Mouse (Mus musculus): Measurements from ENCODE around the gene Rps29. TPM values are rescaled to one million over a fixed set of nuclear protein-coding genes. Genes with fewer than 3 reads are reported as not detected.
"Not testable (repeated sequence)": the region's sequence is repeated elsewhere in the genome, so short reads cannot be mapped to it uniquely, and the experiment has no call there.

The Rps29 gene
- polyA plus RNA-seq, 1 experiment from 2014 or later = 1,295 TPM

GRCm38 (mm10) chr12:69167656-69168460, 8.9 kb upstream of the Rps29 start:
- Histone ChIP-seq H3K4me1 (peaks cover 9% of the 10 kb centered on the region), H3K27me3 (ENCODE audit: low read depth, poor library complexity, severe bottlenecking) (no peaks in the 10 kb centered on the region), H3K9me3 (replicated peaks) (no peaks in the 10 kb centered on the region), H3K36me3 (peaks cover 11% of the 10 kb centered on the region), H3K27ac (peak overlapping the region; percentile 98), H3K4me3 (peak overlapping the region; percentile 94)
- no peak for DNase-seq (ENCODE audit: low spot score)
- WGBS = 9% methylated on average over 18 of the region's 18 CpGs

GRCm38 (mm10) chr12:69166861-69167581, 8.0 kb upstream of the Rps29 start:
- WGBS = 72% methylated on average over 8 of the region's 8 CpGs

GRCm38 (mm10) chr12:69164904-69165303, 5.9 kb upstream of the Rps29 start:
- DNase-seq (ENCODE audit: low spot score) = no peak
- H3K27ac ChIP-seq = no peak overlapping the region
- no peaks in the 10 kb centered on the region for H3K36me3 ChIP-seq
- WGBS = 58% methylated on average over 3 of the region's 3 CpGs
- no peaks in the 10 kb centered on the region for H3K9me3 ChIP-seq (replicated peaks)
- peaks cover 7% of the 10 kb centered on the region for H3K4me1 ChIP-seq
- no peak overlapping the region for H3K4me3 ChIP-seq
- no peaks in the 10 kb centered on the region for H3K27me3 ChIP-seq (ENCODE audit: low read depth, poor library complexity, severe bottlenecking)

More at GRCm38 (mm10) chr12:69166861-69167581, 8.0 kb upstream of the Rps29 start:
- not testable (repeated sequence) for H3K4me3 ChIP-seq; H3K4me1 ChIP-seq; H3K27ac ChIP-seq; H3K27me3 ChIP-seq (ENCODE audit: low read depth, poor library complexity, severe bottlenecking); DNase-seq (ENCODE audit: low spot score); H3K36me3 ChIP-seq; H3K9me3 ChIP-seq (replicated peaks)

- H3K4me3 ChIP-seq; H3K27ac ChIP-seq; H3K4me1 ChIP-seq; H3K36me3 ChIP-seq; DNase-seq (ENCODE audit: low spot score); H3K9me3 ChIP-seq (replicated peaks); H3K27me3 ChIP-seq (ENCODE audit: low read depth, poor library complexity, severe bottlenecking): not testable (repeated sequence)
- 89% methylated on average over 4 of the region's 4 CpGs for WGBS
These were observed 4.6 kb upstream of the Rps29 start for GRCm38 (mm10) chr12:69163586-69163985.

GRCm38 (mm10) chr12:69160677-69161076, 1.7 kb upstream of the Rps29 start:
- peaks cover 22% of the 10 kb centered on the region for H3K36me3 ChIP-seq
- not testable (repeated sequence) for DNase-seq (ENCODE audit: low spot score); H3K4me3 ChIP-seq; H3K27me3 ChIP-seq (ENCODE audit: low read depth, poor library complexity, severe bottlenecking); H3K27ac ChIP-seq; H3K4me1 ChIP-seq; H3K9me3 ChIP-seq (replicated peaks)
- WGBS = 83% methylated on average over 2 of the region's 2 CpGs

- Histone ChIP-seq H3K27me3 (ENCODE audit: low read depth, poor library complexity, severe bottlenecking) (no peaks in the 10 kb centered on the region), H3K36me3 (peaks cover 27% of the 10 kb centered on the region), H3K27ac (no peak overlapping the region), H3K9me3 (replicated peaks) (no peaks in the 10 kb centered on the region), H3K4me3 (peak overlapping the region; percentile 81; the same call in 1 of the 2 replicates), H3K4me1 (0 out of 2 replicates have a peak, but pooled peaks cover 3% of the 10 kb centered on the region)
- DNase-seq (ENCODE audit: low spot score) = no peak
- 8% methylated on average over 9 of the region's 9 CpGs for WGBS
These were observed 573 bp upstream of the Rps29 start for GRCm38 (mm10) chr12:69159578-69159940.

- DNase-seq (ENCODE audit: low spot score) = no peak
- H3K4me3 ChIP-seq = peak overlapping the region; percentile 81
- WGBS = under 1% methylated on average over 19 of the region's 19 CpGs
- peak overlapping the region; percentile 97 for H3K27ac ChIP-seq
- no peaks in the 10 kb centered on the region for H3K9me3 ChIP-seq (replicated peaks)
- H3K27me3 ChIP-seq (ENCODE audit: low read depth, poor library complexity, severe bottlenecking) = no peaks in the 10 kb centered on the region
- H3K36me3 ChIP-seq = peaks cover 27% of the 10 kb centered on the region
- H3K4me1 ChIP-seq = 0 out of 2 replicates have a peak, but pooled peaks cover 3% of the 10 kb centered on the region
These were observed 621 bp downstream of the Rps29 start for GRCm38 (mm10) chr12:69158366-69158764.

GRCm38 (mm10) chr12:69157107-69157506, 1.9 kb downstream of the Rps29 start:
- Histone ChIP-seq H3K4me3 (no peak overlapping the region), H3K36me3 (peaks cover 27% of the 10 kb centered on the region), H3K27ac (no peak overlapping the region), H3K9me3 (replicated peaks) (no peaks in the 10 kb centered on the region), H3K27me3 (ENCODE audit: low read depth, poor library complexity, severe bottlenecking) (no peaks in the 10 kb centered on the region), H3K4me1 (0 out of 2 replicates have a peak, but pooled peaks cover 3% of the 10 kb centered on the region)
- DNase-seq (ENCODE audit: low spot score) = no peak
- WGBS = 94% methylated on average over 2 of the region's 2 CpGs

- Histone ChIP-seq H3K27ac (no peak overlapping the region), H3K4me1 (0 out of 2 replicates have a peak, but pooled peaks cover 3% of the 10 kb centered on the region), H3K36me3 (peaks cover 27% of the 10 kb centered on the region), H3K27me3 (ENCODE audit: low read depth, poor library complexity, severe bottlenecking) (no peaks in the 10 kb centered on the region), H3K9me3 (replicated peaks) (no peaks in the 10 kb centered on the region), H3K4me3 (no peak overlapping the region)
- 87% methylated on average over 4 of the region's 4 CpGs for WGBS
- no peak for DNase-seq (ENCODE audit: low spot score)
These were observed 2.5 kb downstream of the Rps29 start for GRCm38 (mm10) chr12:69156436-69156835.

- WGBS = 82% methylated on average over 2 of the region's 2 CpGs
- Histone ChIP-seq H3K27ac (no peak overlapping the region), H3K4me3 (no peak overlapping the region), H3K4me1 (0 out of 2 replicates have a peak, but pooled peaks cover 3% of the 10 kb centered on the region), H3K27me3 (ENCODE audit: low read depth, poor library complexity, severe bottlenecking) (no peaks in the 10 kb centered on the region), H3K36me3 (peaks cover 27% of the 10 kb centered on the region), H3K9me3 (replicated peaks) (no peaks in the 10 kb centered on the region)
- no peak for DNase-seq (ENCODE audit: low spot score)
These were observed 3.1 kb downstream of the Rps29 start for GRCm38 (mm10) chr12:69155923-69156322.

- Histone ChIP-seq H3K4me1 (no peaks in the 10 kb centered on the region), H3K36me3 (no peaks in the 10 kb centered on the region), H3K9me3 (replicated peaks) (no peaks in the 10 kb centered on the region), H3K27me3 (ENCODE audit: low read depth, poor library complexity, severe bottlenecking) (no peaks in the 10 kb centered on the region), H3K4me3 (no peak overlapping the region), H3K27ac (no peak overlapping the region)
- DNase-seq (ENCODE audit: low spot score) = no peak
- 87% methylated on average over 13 of the region's 13 CpGs for WGBS
These were observed 8.9 kb downstream of the Rps29 start for GRCm38 (mm10) chr12:69150049-69150448.

- Histone ChIP-seq H3K4me1 (no peaks in the 10 kb centered on the region), H3K4me3 (no peak overlapping the region), H3K27ac (no peak overlapping the region), H3K9me3 (replicated peaks) (no peaks in the 10 kb centered on the region), H3K27me3 (ENCODE audit: low read depth, poor library complexity, severe bottlenecking) (no peaks in the 10 kb centered on the region), H3K36me3 (no peaks in the 10 kb centered on the region)
- WGBS = 94% methylated on average over 5 of the region's 5 CpGs
- DNase-seq (ENCODE audit: low spot score) = no peak
These were observed 11.7 kb downstream of the Rps29 start for GRCm38 (mm10) chr12:69147166-69147735.

- H3K9me3 ChIP-seq (replicated peaks) = no peaks in the 10 kb centered on the region
- no peak for DNase-seq (ENCODE audit: low spot score)
- 79% methylated on average over 6 of the region's 6 CpGs for WGBS
- no peaks in the 10 kb centered on the region for H3K36me3 ChIP-seq
- no peak overlapping the region for H3K27ac ChIP-seq
- no peaks in the 10 kb centered on the region for H3K27me3 ChIP-seq (ENCODE audit: low read depth, poor library complexity, severe bottlenecking)
- H3K4me1 ChIP-seq = no peaks in the 10 kb centered on the region
- no peak overlapping the region for H3K4me3 ChIP-seq
These were observed 15.5 kb downstream of the Rps29 start for GRCm38 (mm10) chr12:69143460-69143859.

Data from limb, embryonic 10.5 days (tissue).